Mouse (Mus musculus) brown adipose tissue, adult 24 weeks (tissue): ENCODE data around the gene Pex3. TPM values are rescaled to one million over a fixed set of nuclear protein-coding genes. Genes with fewer than 3 reads are reported as not detected.
"Not testable (repeated sequence)": the region's sequence is repeated elsewhere in the genome, so short reads cannot be mapped to it uniquely, and the experiment has no call there.

Experiments
- H3K27ac ChIP-seq: fragments of 200-500 bp; replicated peaks from 2 replicates; pipeline ENCODE4 v1.5.1; 2012; ENCODE audit warnings: low read depth, mild to moderate bottlenecking, low read length
- H3K4me1 ChIP-seq: fragments of 200-500 bp; 2 replicates; pipeline ENCODE4 v1.6.1; 2012; ENCODE audit warnings: low read length, mixed read lengths; ENCODE audit not compliant: control insufficient read depth, insufficient read depth, insufficient read length
- H3K4me3 ChIP-seq: fragments of 200-500 bp; 2 replicates; pipeline ENCODE4 v1.5.1; 2012; ENCODE audit warnings: low read depth, mild to moderate bottlenecking, low read length, moderate library complexity; ENCODE audit not compliant: insufficient read depth
- polyA plus RNA-seq: library from polyadenylated mRNA; stranded (reverse); fragments of >200 nt; gene quantifications from 2 replicates; pipeline ENCODE4 v1.2.4, GENCODE M21; 2012; ENCODE audit not compliant: missing spikeins, insufficient read depth, insufficient read length

The Pex3 gene
- polyA plus RNA-seq, 1 experiment: 80.3 TPM

DNA sequence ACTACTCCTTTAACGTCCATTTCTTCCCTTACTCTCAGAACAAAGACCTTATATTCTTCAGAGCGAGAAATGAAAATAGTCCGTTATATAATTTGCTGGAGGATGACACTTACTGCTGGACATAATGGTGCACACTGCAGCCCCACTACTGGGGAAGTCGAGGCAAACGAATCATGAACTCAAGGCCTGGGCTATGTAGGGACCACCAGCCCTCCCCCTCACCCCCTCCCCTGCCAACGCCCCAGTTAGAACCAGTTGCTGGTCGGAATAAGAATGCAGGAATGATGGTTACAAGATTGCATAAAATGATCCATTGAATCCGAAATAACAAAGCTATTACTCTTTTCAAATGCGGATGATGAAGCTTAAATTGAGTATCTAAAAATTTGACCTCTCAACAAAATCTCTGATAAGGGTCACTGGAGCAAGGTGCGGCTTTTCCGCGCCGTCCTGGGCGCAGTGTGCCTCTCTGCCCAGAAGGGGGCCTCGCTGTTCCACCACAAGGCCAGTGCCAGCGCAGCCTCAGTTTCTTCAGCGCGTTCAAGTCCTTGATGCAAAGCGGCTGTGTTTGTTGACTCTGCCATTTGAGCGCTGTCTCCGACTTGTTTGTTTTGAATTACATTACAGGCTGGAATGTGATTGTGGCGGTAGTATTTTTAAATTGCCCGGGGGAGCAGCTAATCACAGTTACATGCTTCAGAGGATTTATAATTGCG lies 11.6 kb upstream of the Pex3 start:
- H3K27ac ChIP-seq: no peak overlapping the region
- H3K4me3 ChIP-seq: peak overlapping the region; percentile 41
- no peaks in the 10 kb centered on the region for H3K4me1 ChIP-seq

GRCm38 (mm10) chr10:13560014-13560674 lies 7.2 kb upstream of the Pex3 start:
- Histone ChIP-seq H3K4me1 (no peaks in the 10 kb centered on the region), H3K4me3 (no peak overlapping the region)

GRCm38 (mm10) chr10:13554316-13554715 lies 1.4 kb upstream of the Pex3 start:
- H3K4me1 ChIP-seq: no peaks in the 10 kb centered on the region; the same call in 1 of the 2 replicates

More at GRCm38 (mm10) chr10:13560014-13560674, 7.2 kb upstream of the Pex3 start:
- no peak overlapping the region for H3K27ac ChIP-seq

GRCm38 (mm10) chr10:13553498-13553985 lies 600 bp upstream of the Pex3 start:
- H3K4me3 ChIP-seq: peak overlapping the region; percentile 86
- H3K27ac ChIP-seq: no peak overlapping the region
- H3K4me1 ChIP-seq: no peaks in the 10 kb centered on the region; the same call in 1 of the 2 replicates

More at GRCm38 (mm10) chr10:13554316-13554715, 1.4 kb upstream of the Pex3 start:
- no peak overlapping the region for H3K27ac ChIP-seq
- no peak overlapping the region for H3K4me3 ChIP-seq

DNA sequence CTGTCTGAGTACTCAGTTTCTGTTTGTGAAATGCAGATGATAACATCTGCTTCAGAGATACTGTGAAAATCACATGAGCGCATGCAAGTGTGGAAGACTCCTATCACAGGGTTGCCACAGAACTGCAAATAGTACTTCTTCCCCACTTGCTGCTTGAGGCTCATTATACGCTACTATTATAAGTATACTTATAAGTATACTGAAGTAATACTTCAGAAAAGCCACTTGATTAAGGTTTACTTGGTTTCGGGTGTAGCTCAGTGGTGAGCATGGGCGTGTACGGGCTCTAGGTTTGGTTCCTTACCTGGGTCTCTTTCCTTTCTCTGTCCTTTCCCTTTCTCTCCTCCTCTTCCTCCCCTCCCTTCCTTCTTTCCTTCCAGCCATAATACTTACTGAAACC lies 11.2 kb downstream of the Pex3 start:
- no peak overlapping the region for H3K27ac ChIP-seq
- H3K4me3 ChIP-seq: no peak overlapping the region
- H3K4me1 ChIP-seq: no peaks in the 10 kb centered on the region

- H3K4me1 ChIP-seq: no peaks in the 10 kb centered on the region
- no peak overlapping the region for H3K27ac ChIP-seq
- H3K4me3 ChIP-seq: no peak overlapping the region
Measured at GRCm38 (mm10) chr10:13539769-13540333, 13.1 kb downstream of the Pex3 start.

GRCm38 (mm10) chr10:13536706-13537105 lies 16.2 kb downstream of the Pex3 start:
- no peaks in the 10 kb centered on the region for H3K4me1 ChIP-seq
- no peak overlapping the region for H3K27ac ChIP-seq
- no peak overlapping the region for H3K4me3 ChIP-seq

DNA sequence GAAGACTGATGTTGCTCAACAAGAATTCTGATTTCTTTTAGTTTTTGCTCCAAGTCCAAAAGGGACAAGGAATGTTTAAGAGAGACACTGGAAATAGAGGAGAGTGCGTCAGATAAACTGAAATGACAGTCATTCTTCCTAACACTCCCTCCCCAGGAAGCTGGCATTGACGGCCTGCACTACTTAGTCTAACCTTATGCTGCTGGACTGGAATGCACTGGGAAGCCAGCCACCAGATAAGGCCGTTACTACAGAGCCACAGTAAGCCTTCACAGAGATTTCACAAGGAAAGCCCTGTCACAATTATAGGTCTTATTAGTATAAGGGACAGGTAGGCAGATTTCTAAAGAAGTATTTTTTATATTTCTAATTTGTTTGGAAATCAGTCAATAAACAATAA lies 18.2 kb downstream of the Pex3 start:
- Histone ChIP-seq H3K4me1 (no peaks in the 10 kb centered on the region), H3K27ac (no peak overlapping the region), H3K4me3 (no peak overlapping the region)

DNA sequence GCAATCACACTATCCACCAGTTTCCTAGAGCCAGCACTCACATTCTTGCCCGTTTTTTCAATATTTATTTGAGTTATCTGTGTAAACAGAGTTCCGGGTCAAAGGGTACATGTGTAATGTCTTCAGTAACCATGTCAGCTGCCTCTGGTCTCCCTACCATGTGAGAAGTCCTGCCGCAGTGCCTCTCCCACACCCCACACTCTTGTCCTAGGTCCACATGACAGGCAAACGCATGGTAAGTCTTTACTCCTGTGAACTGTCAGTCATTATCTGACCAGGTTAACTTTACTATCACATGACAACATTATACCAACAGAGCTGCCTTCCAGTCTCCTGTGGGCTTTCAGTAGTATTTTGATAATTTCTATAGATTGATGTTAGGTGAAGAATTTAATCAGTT lies 24.8 kb downstream of the Pex3 start:
- Histone ChIP-seq H3K4me1 (no peaks in the 10 kb centered on the region), H3K27ac (no peak overlapping the region), H3K4me3 (no peak overlapping the region)

GRCm38 (mm10) chr10:13521857-13522256 lies 31.1 kb downstream of the Pex3 start:
- Histone ChIP-seq H3K4me3 (no peak overlapping the region), H3K4me1 (peaks cover 2% of the 10 kb centered on the region), H3K27ac (no peak overlapping the region)

- Histone ChIP-seq H3K4me3 (no peak overlapping the region), H3K27ac (no peak overlapping the region), H3K4me1 (no peaks in the 10 kb centered on the region)
Measured at GRCm38 (mm10) chr10:13502371-13502770, 50.6 kb downstream of the Pex3 start.

DNA sequence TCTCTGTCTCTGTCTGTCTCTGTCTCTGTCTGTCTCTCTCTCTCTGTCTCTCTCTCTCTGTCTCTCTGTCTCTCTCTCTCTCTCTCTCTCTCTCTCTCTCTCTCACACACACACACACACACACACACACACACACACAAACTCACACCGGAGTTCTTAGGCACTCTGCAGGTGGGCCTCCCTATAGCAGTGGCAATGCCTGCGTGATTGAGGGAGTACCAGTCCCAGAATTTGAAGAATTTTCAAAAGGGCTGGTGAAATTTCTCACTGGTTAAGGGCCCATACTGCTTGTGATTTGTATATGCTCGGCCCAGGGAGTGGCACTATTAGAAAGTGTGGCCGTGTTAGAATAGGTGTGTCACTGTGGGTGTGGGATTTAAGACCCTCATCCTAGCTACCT lies 51.4 kb downstream of the Pex3 start:
- H3K27ac ChIP-seq, H3K4me1 ChIP-seq: not testable (repeated sequence)
- peak overlapping the region; percentile 82 for H3K4me3 ChIP-seq

GRCm38 (mm10) chr10:13500938-13501496 lies 51.9 kb downstream of the Pex3 start:
- H3K4me3 ChIP-seq: peak overlapping the region; percentile 82
- H3K4me1 ChIP-seq: no peaks in the 10 kb centered on the region
- peak overlapping the region; percentile 23; the same call in 1 of the 2 replicates for H3K27ac ChIP-seq

GRCm38 (mm10) chr10:13500473-13500872 lies 52.5 kb downstream of the Pex3 start:
- H3K4me3 ChIP-seq: peak overlapping the region; percentile 82
- H3K4me1 ChIP-seq: no peaks in the 10 kb centered on the region
- H3K27ac ChIP-seq: peak overlapping the region; percentile 23; the same call in 1 of the 2 replicates

GRCm38 (mm10) chr10:13499331-13499730 lies 53.6 kb downstream of the Pex3 start, which contains the start of gene Fuca2:
Fuca2 (plus strand) TSS chr10:13499540.
- Histone ChIP-seq H3K4me1 (no peaks in the 10 kb centered on the region), H3K27ac (0 out of 2 replicates have a peak within 1 kb of the TSS, but pooled peaks have one; percentile 54), H3K4me3 (0 out of 2 replicates have a peak within 1 kb of the TSS, but pooled peaks have one; percentile 82)
